Mouse (Mus musculus): ENCODE measurements around the gene Arfrp1. TPM values are rescaled to one million over a fixed set of nuclear protein-coding genes. Genes with fewer than 3 reads are reported as not detected.

The Arfrp1 gene
- total and polyA plus RNA-seq, 3 experiments: 29.2 to 55.6 (median 46.0) TPM

GRCm38 (mm10) chr2:181319248-181320102 is 45.7 kb downstream of the Arfrp1 start, which contains the start of gene Rtel1 (continued):
- TF ChIP-seq HCFC1 (IDR thresholded peaks at IDR 0.05; ENCODE audit: low read depth, low read length) (peak; percentile 87), BHLHE40 (IDR thresholded peaks at IDR 0.05; ENCODE audit: low read depth, low read length) (no peak), KAT2A (IDR thresholded peaks at IDR 0.05; ENCODE audit: insufficient replicate concordance, low read length) (peak; percentile 79; the same call in 1 of the 2 replicates), JUND (conservative IDR thresholded peaks at IDR 0.05; ENCODE audit: low read depth, low read length) (no peak), ZKSCAN1 (IDR thresholded peaks at IDR 0.05; ENCODE audit: borderline replicate concordance, low read depth, low read length) (no peak), E2F4 (IDR thresholded peaks at IDR 0.05; ENCODE audit: insufficient replicate concordance, low read depth, low read length) (0 out of 2 replicates have a peak, but pooled peaks have one; percentile 89), USF1 (IDR thresholded peaks at IDR 0.05; ENCODE audit: low read depth, low read length) (no peak), POLR2A (IDR thresholded peaks at IDR 0.05; ENCODE audit: low read depth, low read length) (peak; percentile 91), IRF4 (IDR thresholded peaks at IDR 0.05; ENCODE audit: low read depth, low read length) (peak; percentile 48; the same call in 1 of the 2 replicates), ZC3H11A (IDR thresholded peaks at IDR 0.05; ENCODE audit: low read depth, low read length) (no peak), MAFK (IDR thresholded peaks at IDR 0.05; ENCODE audit: insufficient replicate concordance, low read length) (peak; percentile 93)

GRCm38 (mm10) chr2:181314080-181314810 is 51.0 kb downstream of the Arfrp1 start, which contains the start of gene Stmn3:
Stmn3 (minus strand) TSS chr2:181314500.
- DNase-seq (ENCODE audit: extremely low read depth): no peak
- Histone ChIP-seq H3K4me2 (ENCODE audit: insufficient read depth, low read depth, poor library complexity, severe bottlenecking) (no peak within 1 kb of the TSS), H3K27me3 (replicated peaks) (peaks cover 54% of the 10 kb centered on the region), H3K4me3 (replicated peaks in 1 of 3; ENCODE audit: low read depth in 2 of 3, low read length in 2 of 3, poor library complexity in 1 of 3) (no peak within 1 kb of the TSS), H3K27ac (ENCODE audit: insufficient read depth, low read depth) (no peak within 1 kb of the TSS), H3K79me2 (replicated peaks; ENCODE audit: control insufficient read depth, extremely low read depth, insufficient read depth, poor library complexity, severe bottlenecking) (no peaks in the 10 kb centered on the region), H3K9me3 (replicated peaks; ENCODE audit: low read length) (no peaks in the 10 kb centered on the region), H3K36me3 (replicated peaks in 1 of 2; ENCODE audit: control insufficient read depth in 1 of 2, insufficient read depth in 1 of 2, low read length in 1 of 2) (no peaks in the 10 kb centered on the region), H3K4me1 (ENCODE audit: control insufficient read depth in 1 of 2, insufficient read depth in 2 of 2) (peaks cover 3 to 5% of the 10 kb centered on the region in 2 experiments; a peak in 3 of 4 replicates), H3K9ac (ENCODE audit: insufficient read depth, low read depth) (no peak within 1 kb of the TSS)
- dilution Hi-C loops (cut with MboI; ENCODE audit: extremely low pct_ligation_motif_present, extremely low pct_unique_long_range_greater_than_20kb, low sequenced_read_pairs) (no loop called here), in situ Hi-C loops (cut with MboI; ENCODE audit: low pct_ligation_motif_present, low pct_unique_long_range_greater_than_20kb, low sequenced_read_pairs) (no loop called here)
- TF ChIP-seq GABPA (IDR thresholded peaks at IDR 0.05; ENCODE audit: insufficient replicate concordance, low read depth, low read length) (no peak), JUN (IDR thresholded peaks at IDR 0.05; ENCODE audit: insufficient read depth, low read depth, low read length) (no peak), CHD2 (IDR thresholded peaks at IDR 0.05; ENCODE audit: low read length) (no peak), MAX (IDR thresholded peaks at IDR 0.05; ENCODE audit: low read length) (no peak), ETS1 (conservative IDR thresholded peaks at IDR 0.05; ENCODE audit: low read depth, low read length) (no peak), ELF1 (IDR thresholded peaks at IDR 0.05; ENCODE audit: low read depth, low read length) (no peak), KAT2A (IDR thresholded peaks at IDR 0.05; ENCODE audit: insufficient replicate concordance, low read length) (no peak), ZC3H11A (IDR thresholded peaks at IDR 0.05; ENCODE audit: low read depth, low read length) (no peak), E2F4 (IDR thresholded peaks at IDR 0.05; ENCODE audit: insufficient replicate concordance, low read depth, low read length) (no peak), BHLHE40 (IDR thresholded peaks at IDR 0.05; ENCODE audit: low read depth, low read length) (no peak), POLR2A (IDR thresholded peaks at IDR 0.05; ENCODE audit: low read depth, low read length) (no peak)

Data from CH12.LX (cell line).